ENCODE assay signal across 8 mouse cellular contexts in the genomic region with DNA sequence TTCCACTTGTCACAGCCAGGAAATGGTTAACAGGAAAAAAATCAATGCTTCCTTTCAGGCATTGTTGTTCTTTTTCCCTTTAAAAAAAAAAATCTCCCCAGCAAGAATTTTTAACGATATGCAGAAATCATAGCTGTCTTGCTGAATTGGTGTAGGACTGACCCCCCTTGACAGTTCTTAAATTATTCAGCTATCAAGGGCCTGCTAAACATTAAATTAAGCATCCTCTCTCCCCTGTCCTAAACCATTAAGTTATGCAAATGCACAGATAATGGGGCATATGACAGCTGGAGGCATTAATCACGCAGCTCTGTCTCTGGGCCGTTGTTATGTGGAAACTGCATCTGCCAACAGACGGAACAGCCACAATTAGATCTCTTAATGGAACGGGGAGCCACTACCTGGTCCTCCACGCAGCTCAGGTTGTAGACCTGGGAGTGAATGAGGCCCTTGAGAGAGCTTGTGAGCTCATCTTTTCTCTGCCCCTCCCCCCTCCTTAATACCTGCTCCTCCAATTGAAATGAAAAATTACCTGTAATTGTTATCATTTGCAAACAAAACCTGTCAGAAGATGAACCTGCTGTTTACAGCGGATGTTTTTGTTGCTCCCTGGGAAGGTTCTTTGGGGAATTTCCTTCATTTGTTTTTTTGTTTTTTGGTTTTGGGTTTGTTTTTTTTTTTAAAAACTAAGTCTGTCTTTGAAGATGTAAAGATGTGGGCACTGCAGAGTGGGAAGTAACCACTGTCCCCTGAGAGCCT.
A peak's percentile ranks its signal among the peaks of the same experiment; 100 is the strongest.
DNase-seq lines count a peak whose midpoint lies in the region; ATAC-seq and TF ChIP-seq lines count a peak whose summit lies in the region.

No protein-coding gene starts in this region.

- no peak for ATAC-seq in heart, postnatal 0 days (ENCODE audit: insufficient read depth, low read depth)
- ATAC-seq in embryonic facial prominence, embryonic 14.5 days (ENCODE audit: low read depth): peak; percentile 88
- 0 out of 2 replicates have a peak, but pooled peaks have one; percentile 19 for ATAC-seq in liver, embryonic 16.5 days (ENCODE audit: low read depth)

- H3K4me2 ChIP-seq in heart, postnatal 0 days (ENCODE audit: low read depth, low read length): peak overlapping the region; percentile 11; the same call in 1 of the 2 replicates
- H3K4me2 ChIP-seq in embryonic facial prominence, embryonic 14.5 days (ENCODE audit: low read depth, low read length): 0 out of 2 replicates have a peak overlapping the region, but pooled peaks have one; percentile 0
- H3K4me2 ChIP-seq in liver, embryonic 16.5 days (ENCODE audit: low read depth, low read length): no peak overlapping the region

- H3K27ac ChIP-seq in heart, postnatal 0 days (ENCODE audit: low read depth): no peak overlapping the region
- H3K27ac ChIP-seq in embryonic facial prominence, embryonic 14.5 days (replicated peaks; ENCODE audit: low read depth, low read length): no peak overlapping the region
- no peak overlapping the region for H3K27ac ChIP-seq in liver, embryonic 16.5 days (ENCODE audit: low read length)

- no peak overlapping the region for H3K9ac ChIP-seq in heart, postnatal 0 days (replicated peaks; ENCODE audit: low read depth, low read length)
- H3K9ac ChIP-seq in embryonic facial prominence, embryonic 14.5 days (ENCODE audit: low read depth, low read length): no peak overlapping the region
- no peak overlapping the region for H3K9ac ChIP-seq in liver, embryonic 16.5 days (ENCODE audit: low read depth, low read length)

- TF ChIP-seq CTCF in heart, postnatal 0 days (IDR thresholded peaks at IDR 0.05; ENCODE audit: low read depth): no peak

- H3K36me3 ChIP-seq in heart, postnatal 0 days (replicated peaks; ENCODE audit: control insufficient read depth, insufficient read depth, low read length): no peaks in the 10 kb centered on the region
- H3K36me3 ChIP-seq in embryonic facial prominence, embryonic 14.5 days (ENCODE audit: control insufficient read depth, insufficient read depth, low read length): no peaks in the 10 kb centered on the region
- H3K36me3 ChIP-seq in liver, embryonic 16.5 days (ENCODE audit: control insufficient read depth, insufficient read depth): no peaks in the 10 kb centered on the region

- 20% methylated on average over 7 of the region's 7 CpGs for WGBS in heart, postnatal 0 days
- 23% methylated on average over 7 of the region's 7 CpGs for WGBS in embryonic facial prominence, embryonic 14.5 days
- 6% methylated on average over 7 of the region's 7 CpGs for WGBS in liver, embryonic 16.5 days (ENCODE audit: insufficient replicate concordance)

- no peak overlapping the region for H3K4me3 ChIP-seq in heart, postnatal 0 days (ENCODE audit: low read depth, low read length)
- no peak overlapping the region for H3K4me3 ChIP-seq in embryonic facial prominence, embryonic 14.5 days (ENCODE audit: low read depth, low read length)
- no peak overlapping the region for H3K4me3 ChIP-seq in liver, embryonic 16.5 days (ENCODE audit: low read depth, low read length)

- DNase-seq in heart, postnatal 0 days (ENCODE audit: low spot score): no peak
- no peak for DNase-seq in heart, adult 9 months (ENCODE audit: low spot score in 2 of 2)
- DNase-seq in B cell, adult 2 months: peak; percentile 56 to 61
- DNase-seq in embryonic facial prominence, embryonic 14.5 days (ENCODE audit: low spot score): peak; percentile 64
- DNase-seq in frontal cortex, postnatal 10 days (ENCODE audit: low spot score in 2 of 2): no peak
- DNase-seq in gastrocnemius, postnatal 10 days: no peak
- no peak for DNase-seq in right cerebral cortex, postnatal 4 days

- H3K9me3 ChIP-seq in heart, postnatal 0 days (replicated peaks; ENCODE audit: control insufficient read depth, low read length): no peaks in the 10 kb centered on the region
- no peaks in the 10 kb centered on the region for H3K9me3 ChIP-seq in embryonic facial prominence, embryonic 14.5 days (ENCODE audit: control insufficient read depth, low read length)
- no peaks in the 10 kb centered on the region for H3K9me3 ChIP-seq in liver, embryonic 16.5 days (replicated peaks; ENCODE audit: control insufficient read depth, low read length)

- TF ChIP-seq EP300 in heart, postnatal 0 days (IDR thresholded peaks at IDR 0.05; ENCODE audit: low read depth): no peak

- H3K4me1 ChIP-seq in heart, postnatal 0 days (ENCODE audit: control insufficient read depth, insufficient read depth): peaks cover 16% of the 10 kb centered on the region
- H3K4me1 ChIP-seq in embryonic facial prominence, embryonic 14.5 days (ENCODE audit: control insufficient read depth, insufficient read depth, low read length): no peaks in the 10 kb centered on the region
- no peaks in the 10 kb centered on the region; the same call in 1 of the 2 replicates for H3K4me1 ChIP-seq in liver, embryonic 16.5 days (ENCODE audit: control insufficient read depth, low read depth, low read length)

- H3K27me3 ChIP-seq in heart, postnatal 0 days (ENCODE audit: control insufficient read depth, insufficient read depth, low read length): no peaks in the 10 kb centered on the region
- no peaks in the 10 kb centered on the region for H3K27me3 ChIP-seq in embryonic facial prominence, embryonic 14.5 days (replicated peaks; ENCODE audit: control insufficient read depth, insufficient read depth, low read length)
- no peaks in the 10 kb centered on the region for H3K27me3 ChIP-seq in liver, embryonic 16.5 days (ENCODE audit: control insufficient read depth, insufficient read depth, low read depth, low read length)

Comparison
In these comparisons a context has a peak if more than half of its experiments do, and no peak if none do; other contexts are left out.
1. DNase-seq: peak in B cell, adult 2 months (2 of 2) and embryonic facial prominence, embryonic 14.5 days (single experiment); none in heart, postnatal 0 days (single experiment), heart, adult 9 months (0 of 2), frontal cortex, postnatal 10 days (0 of 2), gastrocnemius, postnatal 10 days (single experiment) and right cerebral cortex, postnatal 4 days (single experiment).